Mouse (Mus musculus): Measurements from ENCODE around the gene 2310022A10Rik. TPM values are rescaled to one million over a fixed set of nuclear protein-coding genes. Genes with fewer than 3 reads are reported as not detected.
A peak's percentile ranks its signal among the peaks of the same experiment; 100 is the strongest.

Gene 2310022A10Rik
- total RNA-seq, 2 experiments from 2014 or later: 54.9 to 58.4 TPM

- no peak for DNase-seq
Observed at GRCm38 (mm10) chr7:27541431-27541830, 11.6 kb upstream of the 2310022A10Rik start.

GRCm38 (mm10) chr7:27541922-27542321 lies 11.1 kb upstream of the 2310022A10Rik start:
- no peak for DNase-seq

GRCm38 (mm10) chr7:27542392-27543033 lies 10.5 kb upstream of the 2310022A10Rik start:
- DNase-seq: peak; percentile 89

- no peak for DNase-seq
Observed at GRCm38 (mm10) chr7:27543065-27543464, 10.0 kb upstream of the 2310022A10Rik start.

GRCm38 (mm10) chr7:27543851-27544250 lies 9.2 kb upstream of the 2310022A10Rik start:
- DNase-seq: no peak

- DNase-seq: no peak
Observed at GRCm38 (mm10) chr7:27544675-27545370, 8.2 kb upstream of the 2310022A10Rik start.

- DNase-seq: no peak
Observed at GRCm38 (mm10) chr7:27549597-27549996, 3.4 kb upstream of the 2310022A10Rik start.

GRCm38 (mm10) chr7:27552070-27552469 lies 963 bp upstream of the 2310022A10Rik start:
- DNase-seq: no peak

- DNase-seq: peak; percentile 72
Observed at GRCm38 (mm10) chr7:27560291-27560887, 7.4 kb downstream of the 2310022A10Rik start.

- no peak for DNase-seq
Observed at GRCm38 (mm10) chr7:27560978-27561377, 7.9 kb downstream of the 2310022A10Rik start.

- DNase-seq: no peak
Observed at GRCm38 (mm10) chr7:27569580-27570224, 16.7 kb downstream of the 2310022A10Rik start.

- DNase-seq: no peak
Observed at GRCm38 (mm10) chr7:27572133-27572532, 19.1 kb downstream of the 2310022A10Rik start.

GRCm38 (mm10) chr7:27574124-27574880 lies 21.3 kb downstream of the 2310022A10Rik start:
- no peak for DNase-seq

GRCm38 (mm10) chr7:27576914-27577313 lies 23.9 kb downstream of the 2310022A10Rik start:
- peak; percentile 52 for DNase-seq

- no peak for DNase-seq
Observed at GRCm38 (mm10) chr7:27577589-27577988, 24.6 kb downstream of the 2310022A10Rik start.

GRCm38 (mm10) chr7:27578465-27578864 lies 25.4 kb downstream of the 2310022A10Rik start:
- DNase-seq: no peak

GRCm38 (mm10) chr7:27580380-27581174 lies 27.5 kb downstream of the 2310022A10Rik start:
- no peak for DNase-seq

- no peak for DNase-seq
Observed at GRCm38 (mm10) chr7:27586861-27587260, 33.8 kb downstream of the 2310022A10Rik start.

- no peak for DNase-seq
Observed at GRCm38 (mm10) chr7:27587741-27588140, 34.7 kb downstream of the 2310022A10Rik start.

- no peak for DNase-seq
Observed at GRCm38 (mm10) chr7:27590088-27590487, 37.1 kb downstream of the 2310022A10Rik start.

- DNase-seq: no peak
Observed at GRCm38 (mm10) chr7:27590566-27591213, 37.7 kb downstream of the 2310022A10Rik start.
